Mouse (Mus musculus) neural tube, embryonic 13.5 days (tissue): ENCODE results near the gene Arid1a. TPM values are rescaled to one million over a fixed set of nuclear protein-coding genes. Genes with fewer than 3 reads are reported as not detected.

Experiments
- ATAC-seq: fragments of 200-750 bp; cut with Nextera tagmentation; 2 replicates; pipeline ENCODE4 v1.8.0; 2017; ENCODE audit warnings: low read depth, mild to moderate bottlenecking, moderate TSS enrichment, moderate library complexity
- H3K27ac ChIP-seq: fragments of 300-500 bp; sonication (generic); replicated peaks from 2 replicates; pipeline ENCODE4 v1.5.1; 2015; ENCODE audit warnings: moderate library complexity, mild to moderate bottlenecking, inconsistent platforms
- H3K27me3 ChIP-seq: fragments of 300-500 bp; sonication (generic); 2 replicates; pipeline ENCODE4 v1.6.1; 2015; ENCODE audit warnings: mild to moderate bottlenecking, inconsistent platforms
- H3K36me3 ChIP-seq: fragments of 300-500 bp; sonication (generic); 2 replicates; pipeline ENCODE4 v1.6.1; 2015; ENCODE audit warnings: mild to moderate bottlenecking, inconsistent platforms
- H3K4me1 ChIP-seq: fragments of 300-500 bp; sonication (generic); replicated peaks from 2 replicates; pipeline ENCODE4 v1.6.1; 2015; ENCODE audit warnings: inconsistent platforms
- H3K4me2 ChIP-seq: fragments of 300-500 bp; sonication (generic); 2 replicates; pipeline ENCODE4 v1.6.1; 2015; ENCODE audit warnings: inconsistent platforms, mild to moderate bottlenecking, moderate library complexity
- H3K4me3 ChIP-seq: fragments of 300-500 bp; sonication (generic); 2 replicates; pipeline ENCODE4 v1.5.1; 2015; ENCODE audit warnings: mild to moderate bottlenecking, inconsistent platforms
- H3K9ac ChIP-seq: fragments of 300-500 bp; sonication (generic); 2 replicates; pipeline ENCODE4 v1.6.1; 2015; ENCODE audit warnings: moderate library complexity, mild to moderate bottlenecking, inconsistent platforms
- H3K9me3 ChIP-seq: fragments of 300-500 bp; sonication (generic); 2 replicates; pipeline ENCODE4 v1.6.1; 2016; ENCODE audit warnings: inconsistent platforms
- WGBS: fragments of 180-500 bp; shearing (Covaris S2); methylation state at CpG from one replicate; pipeline ENCODE4 v1.1.7; 2015; 5-methylcytosine and 5-hydroxymethylcytosine counted together
- microRNA-seq: library from miRNA; unstranded; fragments of <30 nt; microRNA quantifications from one replicate; pipeline ENCODE4, GENCODE M21; 2016
- polyA plus RNA-seq: library from polyadenylated mRNA; unstranded; fragments of >200 nt; fragmentation: Nextera tagmentation; extraction: Ambion mirVana; gene quantifications from 2 replicates; pipeline ENCODE4 v1.2.1, GENCODE M21; 2015

The Arid1a gene
- polyA plus RNA-seq, 1 experiment from 2014 or later = 31.8 TPM

- H3K36me3 ChIP-seq = no peaks in the 10 kb centered on the region
- no peak overlapping the region for H3K27ac ChIP-seq
- H3K4me2 ChIP-seq = no peak overlapping the region
- WGBS = 81% methylated on average over 5 of the region's 5 CpGs
- H3K9me3 ChIP-seq = no peaks in the 10 kb centered on the region
- no peak overlapping the region for H3K4me3 ChIP-seq
- peaks cover 35% of the 10 kb centered on the region for H3K4me1 ChIP-seq
- ATAC-seq = no peak
- no peak overlapping the region for H3K9ac ChIP-seq
- no peaks in the 10 kb centered on the region for H3K27me3 ChIP-seq
Measured at GRCm38 (mm10) chr4:133634043-133634410, 122.5 kb downstream of the Arid1a start.

- WGBS = 29% methylated on average over 12 of the region's 47 CpGs
- Histone ChIP-seq H3K27me3 (no peaks in the 10 kb centered on the region), H3K4me1 (peaks cover 40% of the 10 kb centered on the region), H3K4me2 (peak overlapping the region; percentile 95), H3K9me3 (no peaks in the 10 kb centered on the region), H3K27ac (peak overlapping the region; percentile 87), H3K36me3 (no peaks in the 10 kb centered on the region), H3K9ac (peak overlapping the region; percentile 96), H3K4me3 (peak overlapping the region; percentile 81)
- peak; percentile 87 for ATAC-seq
Measured at GRCm38 (mm10) chr4:133633332-133634042, 123.1 kb downstream of the Arid1a start.

GRCm38 (mm10) chr4:133632483-133633327 lies 123.9 kb downstream of the Arid1a start:
- Histone ChIP-seq H3K27ac (peak overlapping the region; percentile 87), H3K4me3 (peak overlapping the region; percentile 81), H3K9me3 (no peaks in the 10 kb centered on the region), H3K4me2 (peak overlapping the region; percentile 95), H3K27me3 (no peaks in the 10 kb centered on the region), H3K9ac (peak overlapping the region; percentile 96), H3K4me1 (peaks cover 42% of the 10 kb centered on the region), H3K36me3 (no peaks in the 10 kb centered on the region)
- 1% methylated on average over 49 of the region's 69 CpGs for WGBS
- peak; percentile 74 for ATAC-seq

- no peak for ATAC-seq
- Histone ChIP-seq H3K9me3 (no peaks in the 10 kb centered on the region), H3K27me3 (no peaks in the 10 kb centered on the region), H3K9ac (peak overlapping the region; percentile 96), H3K4me3 (peak overlapping the region; percentile 81), H3K4me1 (peaks cover 42% of the 10 kb centered on the region), H3K4me2 (peak overlapping the region; percentile 95), H3K36me3 (peaks cover 2% of the 10 kb centered on the region), H3K27ac (no peak overlapping the region)
- 34% methylated on average over 9 of the region's 9 CpGs for WGBS
Measured at GRCm38 (mm10) chr4:133631769-133632411, 124.7 kb downstream of the Arid1a start.

GRCm38 (mm10) chr4:133631071-133631768 lies 125.3 kb downstream of the Arid1a start:
- WGBS = 83% methylated on average over 14 of the region's 14 CpGs
- Histone ChIP-seq H3K4me1 (peaks cover 46% of the 10 kb centered on the region), H3K27me3 (no peaks in the 10 kb centered on the region), H3K36me3 (peaks cover 9% of the 10 kb centered on the region), H3K9ac (peak overlapping the region; percentile 96; the same call in 1 of the 2 replicates), H3K4me2 (peak overlapping the region; percentile 95), H3K9me3 (no peaks in the 10 kb centered on the region), H3K27ac (no peak overlapping the region), H3K4me3 (peak overlapping the region; percentile 81; the same call in 1 of the 2 replicates)
- no peak for ATAC-seq

GRCm38 (mm10) chr4:133630326-133630920 lies 126.1 kb downstream of the Arid1a start:
- no peak overlapping the region for H3K4me3 ChIP-seq
- 95% methylated on average over 8 of the region's 8 CpGs for WGBS
- H3K9me3 ChIP-seq = no peaks in the 10 kb centered on the region
- no peak overlapping the region for H3K9ac ChIP-seq
- no peak overlapping the region for H3K4me2 ChIP-seq
- no peak overlapping the region for H3K27ac ChIP-seq
- no peaks in the 10 kb centered on the region for H3K27me3 ChIP-seq
- H3K4me1 ChIP-seq = peaks cover 46% of the 10 kb centered on the region
- H3K36me3 ChIP-seq = peaks cover 17% of the 10 kb centered on the region
- no peak for ATAC-seq

- Histone ChIP-seq H3K9ac (no peak overlapping the region), H3K4me3 (no peak overlapping the region), H3K27ac (no peak overlapping the region), H3K27me3 (no peaks in the 10 kb centered on the region), H3K36me3 (peaks cover 29% of the 10 kb centered on the region), H3K4me2 (no peak overlapping the region), H3K9me3 (no peaks in the 10 kb centered on the region), H3K4me1 (peaks cover 46% of the 10 kb centered on the region)
- ATAC-seq = no peak
- WGBS = 88% methylated on average over 7 of the region's 7 CpGs
Measured at GRCm38 (mm10) chr4:133629191-133629590, 127.4 kb downstream of the Arid1a start.

Small RNAs within 50 kb of the gene (microRNA-seq; reads per million reads assigned to microRNA genes)
- not detected for gene Mir7227

Other genes with a start within 250 kb of the Arid1a start
- 0.15 and 0.39 TPM in 2 replicates for gene Kdf1, start 237.8 kb downstream of the Arid1a start, polyA plus RNA-seq
- gene Nudc, start 210.8 kb downstream of the Arid1a start, polyA plus RNA-seq = 244 and 267 TPM in 2 replicates
- not detected in 2 replicates for gene Nr0b2, start 203.4 kb downstream of the Arid1a start, polyA plus RNA-seq
- 7.0 and 7.8 TPM in 2 replicates for gene Gpatch3, start 182.0 kb downstream of the Arid1a start, polyA plus RNA-seq
- 17.7 TPM in 2 replicates for gene Gpn2, start 172.4 kb downstream of the Arid1a start, polyA plus RNA-seq
- 1.0 and 3.3 TPM in 2 replicates for gene Sfn, start 154.6 kb downstream of the Arid1a start, polyA plus RNA-seq
- gene Zdhhc18, start 106.6 kb downstream of the Arid1a start, polyA plus RNA-seq = 2.8 and 4.3 TPM in 2 replicates
- gene Pigv, start 84.1 kb downstream of the Arid1a start, polyA plus RNA-seq = 12.3 and 14.2 TPM in 2 replicates
- 21.3 and 21.8 TPM in 2 replicates for gene Rps6ka1, start 131.0 kb upstream of the Arid1a start, polyA plus RNA-seq
- 1,338 and 1,455 TPM in 2 replicates for gene Hmgn2, start 211.9 kb upstream of the Arid1a start, polyA plus RNA-seq
- gene Dhdds, start 244.1 kb upstream of the Arid1a start, polyA plus RNA-seq = 41.0 and 44.3 TPM in 2 replicates